Mouse (Mus musculus) midbrain, embryonic 16.5 days (tissue): Measurements from ENCODE around the gene H2afy2. TPM values are rescaled to one million over a fixed set of nuclear protein-coding genes. Genes with fewer than 3 reads are reported as not detected.
A peak's percentile ranks its signal among the peaks of the same experiment; 100 is the strongest.

Experiments used
- ATAC-seq: fragments of 200-750 bp; cut with Nextera tagmentation; 2 replicates; pipeline ENCODE4 v1.8.0; 2017; ENCODE audit warnings: moderate TSS enrichment
- H3K27ac ChIP-seq: fragments of 300-500 bp; sonication (generic); 2 replicates; pipeline ENCODE4 v1.5.1; 2014; ENCODE audit warnings: mild to moderate bottlenecking, low read length, mixed read lengths
- H3K27me3 ChIP-seq: fragments of 300-500 bp; sonication (generic); 2 replicates; pipeline ENCODE4 v1.6.1; 2014; ENCODE audit warnings: low read depth, low read length, mixed read lengths; ENCODE audit not compliant: control insufficient read depth, insufficient read depth
- H3K36me3 ChIP-seq: fragments of 300-500 bp; sonication (generic); 2 replicates; pipeline ENCODE4 v1.6.1; 2014; ENCODE audit warnings: mild to moderate bottlenecking, low read length, moderate library complexity, mixed read lengths; ENCODE audit not compliant: control insufficient read depth, insufficient read depth
- H3K4me1 ChIP-seq: fragments of 300-500 bp; sonication (generic); 2 replicates; pipeline ENCODE4 v1.6.1; 2014; ENCODE audit warnings: mild to moderate bottlenecking, low read length, mixed read lengths; ENCODE audit not compliant: control insufficient read depth, insufficient read depth
- H3K4me2 ChIP-seq: fragments of 300-500 bp; sonication (generic); 2 replicates; pipeline ENCODE4 v1.6.1; 2014; ENCODE audit warnings: mild to moderate bottlenecking, low read length, mixed read lengths
- H3K4me3 ChIP-seq: fragments of 300-500 bp; sonication (generic); 2 replicates; pipeline ENCODE4 v1.5.1; 2014; ENCODE audit warnings: low read depth, mild to moderate bottlenecking, low read length, moderate library complexity, mixed read lengths
- H3K9ac ChIP-seq: fragments of 300-500 bp; sonication (generic); 2 replicates; pipeline ENCODE4 v1.6.1; 2014; ENCODE audit warnings: low read depth, low read length, mixed read lengths
- H3K9me3 ChIP-seq: fragments of 300-500 bp; sonication (generic); replicated peaks from 2 replicates; pipeline ENCODE4 v1.6.1; 2014; ENCODE audit warnings: mild to moderate bottlenecking, low read length, mixed read lengths; ENCODE audit not compliant: control insufficient read depth, poor library complexity, severe bottlenecking
- WGBS: fragments of 180-500 bp; shearing (Covaris S2); extraction: QIAGEN DNeasy Blood & Tissue Kit; methylation state at CpG from one replicate; pipeline ENCODE4 v1.1.7; 2014; 5-methylcytosine and 5-hydroxymethylcytosine counted together
- polyA plus RNA-seq: library from polyadenylated mRNA; unstranded; fragments of >200 nt; fragmentation: Nextera tagmentation; extraction: Ambion mirVana; gene quantifications from 2 replicates; pipeline ENCODE4 v1.2.1, GENCODE M21; 2015

H2afy2 gene
- polyA plus RNA-seq, 1 experiment from 2014 or later: 296 TPM

GRCm38 (mm10) chr10:61722215-61722614 lies 61.7 kb downstream of the H2afy2 start:
- no peaks in the 10 kb centered on the region for H3K4me1 ChIP-seq
- ATAC-seq: no peak
- H3K36me3 ChIP-seq: no peaks in the 10 kb centered on the region
- WGBS: 83% methylated on average over 3 of the region's 3 CpGs
- no peak overlapping the region for H3K27ac ChIP-seq
- H3K4me3 ChIP-seq: no peak overlapping the region
- no peaks in the 10 kb centered on the region for H3K9me3 ChIP-seq
- H3K4me2 ChIP-seq: no peak overlapping the region
- no peaks in the 10 kb centered on the region for H3K27me3 ChIP-seq
- no peak overlapping the region for H3K9ac ChIP-seq

GRCm38 (mm10) chr10:61720331-61720730 lies 63.6 kb downstream of the H2afy2 start:
- Histone ChIP-seq H3K4me1 (peaks cover 6% of the 10 kb centered on the region), H3K27ac (no peak overlapping the region), H3K4me3 (no peak overlapping the region), H3K27me3 (no peaks in the 10 kb centered on the region), H3K4me2 (no peak overlapping the region), H3K9ac (no peak overlapping the region), H3K36me3 (no peaks in the 10 kb centered on the region), H3K9me3 (no peaks in the 10 kb centered on the region)
- ATAC-seq: no peak
- 91% methylated on average over 7 of the region's 7 CpGs for WGBS

GRCm38 (mm10) chr10:61717406-61718296 lies 66.3 kb downstream of the H2afy2 start:
- H3K4me1 ChIP-seq: peaks cover 6% of the 10 kb centered on the region
- no peaks in the 10 kb centered on the region for H3K36me3 ChIP-seq
- WGBS: 90% methylated on average over 12 of the region's 12 CpGs
- H3K4me3 ChIP-seq: no peak overlapping the region
- no peak for ATAC-seq
- no peaks in the 10 kb centered on the region; the same call in 1 of the 2 replicates for H3K27me3 ChIP-seq
- H3K4me2 ChIP-seq: no peak overlapping the region
- no peaks in the 10 kb centered on the region for H3K9me3 ChIP-seq
- no peak overlapping the region for H3K27ac ChIP-seq
- H3K9ac ChIP-seq: no peak overlapping the region

- 0 out of 2 replicates have a peak, but pooled peaks have one; percentile 21 for ATAC-seq
- Histone ChIP-seq H3K9me3 (no peaks in the 10 kb centered on the region), H3K27me3 (no peaks in the 10 kb centered on the region; the same call in 1 of the 2 replicates), H3K4me2 (peak overlapping the region; percentile 94), H3K4me1 (peaks cover 6% of the 10 kb centered on the region), H3K9ac (no peak overlapping the region), H3K4me3 (peak overlapping the region; percentile 57), H3K27ac (no peak overlapping the region), H3K36me3 (no peaks in the 10 kb centered on the region)
- WGBS: 75% methylated on average over 7 of the region's 7 CpGs
Measured at GRCm38 (mm10) chr10:61715996-61716864, 67.7 kb downstream of the H2afy2 start.

- WGBS: under 1% methylated on average over 11 of the region's 11 CpGs
- Histone ChIP-seq H3K36me3 (no peaks in the 10 kb centered on the region), H3K27ac (no peak overlapping the region), H3K9ac (peak overlapping the region; percentile 65), H3K4me2 (peak overlapping the region; percentile 94), H3K27me3 (no peaks in the 10 kb centered on the region; the same call in 1 of the 2 replicates), H3K4me1 (peaks cover 6% of the 10 kb centered on the region), H3K4me3 (peak overlapping the region; percentile 57), H3K9me3 (no peaks in the 10 kb centered on the region)
- ATAC-seq: no peak
Measured at GRCm38 (mm10) chr10:61715462-61715837, 68.5 kb downstream of the H2afy2 start.

- peak; percentile 68 for ATAC-seq
- no peaks in the 10 kb centered on the region; the same call in 1 of the 2 replicates for H3K27me3 ChIP-seq
- H3K4me2 ChIP-seq: peak within 1 kb of the TSS; percentile 94
- H3K4me1 ChIP-seq: peaks cover 6% of the 10 kb centered on the region
- no peaks in the 10 kb centered on the region for H3K9me3 ChIP-seq
- peak within 1 kb of the TSS; percentile 57 for H3K4me3 ChIP-seq
- peak within 1 kb of the TSS; percentile 65 for H3K9ac ChIP-seq
- WGBS: 13% methylated on average over 33 of the region's 36 CpGs
- no peaks in the 10 kb centered on the region for H3K36me3 ChIP-seq
- H3K27ac ChIP-seq: no peak within 1 kb of the TSS
Measured at GRCm38 (mm10) chr10:61714771-61715461, 69.0 kb downstream of the H2afy2 start, which contains the start of gene Aifm2. Gene Aifm2 (plus strand): TSS chr10:61715263.

- Histone ChIP-seq H3K4me3 (no peak overlapping the region), H3K4me2 (no peak overlapping the region), H3K9ac (no peak overlapping the region), H3K27me3 (no peaks in the 10 kb centered on the region; the same call in 1 of the 2 replicates), H3K9me3 (no peaks in the 10 kb centered on the region), H3K4me1 (peaks cover 6% of the 10 kb centered on the region), H3K27ac (no peak overlapping the region), H3K36me3 (no peaks in the 10 kb centered on the region)
- 97% methylated on average over 4 of the region's 4 CpGs for WGBS
- ATAC-seq: no peak
Measured at GRCm38 (mm10) chr10:61714146-61714545, 69.8 kb downstream of the H2afy2 start.

GRCm38 (mm10) chr10:61713601-61714000 lies 70.3 kb downstream of the H2afy2 start:
- H3K9me3 ChIP-seq: no peaks in the 10 kb centered on the region
- no peak overlapping the region for H3K4me2 ChIP-seq
- H3K27me3 ChIP-seq: no peaks in the 10 kb centered on the region; the same call in 1 of the 2 replicates
- H3K36me3 ChIP-seq: no peaks in the 10 kb centered on the region
- ATAC-seq: no peak
- WGBS: 72% methylated on average over 3 of the region's 3 CpGs
- H3K4me3 ChIP-seq: no peak overlapping the region
- peaks cover 6% of the 10 kb centered on the region for H3K4me1 ChIP-seq
- H3K9ac ChIP-seq: no peak overlapping the region
- no peak overlapping the region for H3K27ac ChIP-seq
